Mouse (Mus musculus) lung, postnatal 0 days (tissue): ENCODE data around the gene Ostn. TPM values are rescaled to one million over a fixed set of nuclear protein-coding genes. Genes with fewer than 3 reads are reported as not detected.
"Not testable (repeated sequence)": the region's sequence is repeated elsewhere in the genome, so short reads cannot be mapped to it uniquely, and the experiment has no call there.

Experiments used
- ATAC-seq: fragments of 200-750 bp; cut with Nextera tagmentation; 2 replicates; pipeline ENCODE4 v1.8.0; 2017; ENCODE audit warnings: moderate library complexity
- DNase-seq: peaks from one replicate; pipeline ENCODE4 v3.0.0-alpha.2; 2016; ENCODE audit warnings: low spot score
- H3K27ac ChIP-seq: fragments of 300-500 bp; sonication (generic); 2 replicates; pipeline ENCODE4 v1.5.1; 2014; ENCODE audit warnings: antibody characterized with exemption, mild to moderate bottlenecking, low read length, mixed read lengths
- H3K27me3 ChIP-seq: fragments of 300-500 bp; sonication (generic); replicated peaks from 2 replicates; pipeline ENCODE4 v1.6.1; 2014; ENCODE audit warnings: low read length, mixed read lengths; ENCODE audit not compliant: insufficient read depth
- H3K36me3 ChIP-seq: fragments of 300-500 bp; sonication (generic); 2 replicates; pipeline ENCODE4 v1.6.1; 2014; ENCODE audit warnings: low read length, mixed read lengths; ENCODE audit not compliant: insufficient read depth
- H3K4me1 ChIP-seq: fragments of 300-500 bp; sonication (generic); 2 replicates; pipeline ENCODE4 v1.6.1; 2014; ENCODE audit warnings: antibody characterized with exemption, low read depth, low read length, mixed read lengths; ENCODE audit not compliant: insufficient read depth
- H3K4me2 ChIP-seq: fragments of 300-500 bp; sonication (generic); replicated peaks from 2 replicates; pipeline ENCODE4 v1.6.1; 2014; ENCODE audit warnings: low read depth, mild to moderate bottlenecking, low read length, moderate library complexity, mixed read lengths
- H3K4me3 ChIP-seq: fragments of 300-500 bp; sonication (generic); 2 replicates; pipeline ENCODE4 v1.5.1; 2014; ENCODE audit warnings: low read depth, low read length
- H3K9ac ChIP-seq: fragments of 300-500 bp; sonication (generic); replicated peaks from 2 replicates; pipeline ENCODE4 v1.6.1; 2014; ENCODE audit warnings: low read depth, mild to moderate bottlenecking
- H3K9me3 ChIP-seq: fragments of 300-500 bp; sonication (generic); 2 replicates; pipeline ENCODE4 v1.6.1; 2016; ENCODE audit warnings: low read length, mixed read lengths
- CTCF ChIP-seq: IDR thresholded peaks from 2 replicates; pipeline ENCODE4 v1.5.1; 2016; ENCODE audit warnings: antibody characterized with exemption, mild to moderate bottlenecking
- EP300 ChIP-seq: IDR thresholded peaks from 2 replicates; pipeline ENCODE4 v1.6.1; 2016; ENCODE audit warnings: antibody characterized with exemption, mild to moderate bottlenecking, control low read depth
- WGBS: fragments of 180-500 bp; shearing (Covaris S2); extraction: QIAGEN DNeasy Blood & Tissue Kit; methylation state at CpG from one replicate; pipeline ENCODE4 v1.1.7; 2014; 5-methylcytosine and 5-hydroxymethylcytosine counted together
- polyA plus RNA-seq: library from polyadenylated mRNA; unstranded; fragments of >200 nt; fragmentation: Nextera tagmentation; extraction: Ambion mirVana; gene quantifications from 2 replicates; pipeline ENCODE4 v1.2.1, GENCODE M21; 2015

The Ostn gene
- not detected in 2 replicates for polyA plus RNA-seq

GRCm38 (mm10) chr16:27307189-27307588 lies at the start of gene Ostn:
Gene Ostn (plus strand): TSS chr16:27307489.
- not testable (repeated sequence) for H3K9ac ChIP-seq, H3K4me1 ChIP-seq, H3K9me3 ChIP-seq, H3K27ac ChIP-seq, H3K4me3 ChIP-seq, DNase-seq, ATAC-seq, H3K27me3 ChIP-seq, H3K4me2 ChIP-seq, H3K36me3 ChIP-seq
- 53% methylated on average over 4 of the region's 4 CpGs for WGBS

DNA sequence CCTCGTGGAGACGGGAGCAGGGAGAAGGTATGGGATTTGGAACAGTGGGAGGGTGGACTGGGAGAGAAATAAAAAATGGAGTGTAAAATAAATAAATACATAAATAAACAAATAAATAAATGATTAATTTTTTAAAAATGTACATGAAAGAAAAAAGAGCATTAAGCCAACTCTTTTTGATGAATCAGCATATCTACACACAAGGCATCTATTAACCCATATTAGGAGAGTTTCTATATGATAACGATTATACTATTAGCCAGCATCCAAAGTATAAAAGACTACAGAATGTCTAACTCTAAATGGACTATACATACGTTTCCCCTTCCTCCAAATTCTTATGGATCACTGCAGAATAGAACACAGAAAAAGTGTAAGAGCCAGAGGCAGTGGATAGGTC lies 38.5 kb upstream of the Ostn start:
- no peaks in the 10 kb centered on the region for H3K4me1 ChIP-seq
- H3K4me3 ChIP-seq = no peak overlapping the region
- H3K4me2 ChIP-seq = no peak overlapping the region
- H3K36me3 ChIP-seq = no peaks in the 10 kb centered on the region
- H3K27me3 ChIP-seq = no peaks in the 10 kb centered on the region
- no peaks in the 10 kb centered on the region for H3K9me3 ChIP-seq
- DNase-seq (no peak), ATAC-seq (no peak)
- TF ChIP-seq CTCF (no peak), EP300 (no peak)
- no peak overlapping the region for H3K27ac ChIP-seq
- WGBS = 73% methylated on average over 4 of the region's 4 CpGs
- H3K9ac ChIP-seq = no peak overlapping the region

DNA sequence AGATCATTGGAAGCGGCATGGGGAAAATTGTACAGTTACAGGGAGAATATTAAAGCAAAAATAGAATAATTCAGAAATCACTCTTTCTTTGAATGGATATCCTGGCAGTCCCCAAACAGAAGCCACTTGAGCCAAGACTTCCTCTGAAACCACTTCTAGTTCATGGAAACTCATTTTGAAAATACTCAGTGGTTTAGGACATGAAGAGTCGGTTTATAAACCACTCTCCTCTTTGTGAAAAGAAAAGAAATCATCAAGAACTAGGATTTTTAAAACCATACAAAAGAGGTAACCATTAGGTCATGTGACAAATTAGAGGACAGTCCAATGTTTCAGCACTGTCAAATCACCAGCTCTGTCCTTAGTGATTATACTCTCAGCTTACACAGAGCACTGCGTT lies 19.9 kb upstream of the Ostn start:
- WGBS = 82% methylated on average over 3 of the region's 3 CpGs

GRCm38 (mm10) chr16:27296508-27296907 lies 10.8 kb upstream of the Ostn start:
- ATAC-seq (no peak), DNase-seq (no peak)
- no peak overlapping the region for H3K4me2 ChIP-seq
- no peaks in the 10 kb centered on the region for H3K36me3 ChIP-seq
- TF ChIP-seq EP300 (no peak), CTCF (no peak)
- H3K27me3 ChIP-seq = no peaks in the 10 kb centered on the region
- H3K9ac ChIP-seq = no peak overlapping the region
- no peaks in the 10 kb centered on the region for H3K4me1 ChIP-seq
- 92% methylated on average over 3 of the region's 3 CpGs for WGBS
- H3K27ac ChIP-seq = no peak overlapping the region
- no peak overlapping the region for H3K4me3 ChIP-seq
- H3K9me3 ChIP-seq = no peaks in the 10 kb centered on the region

More for the DNA sequence above, 19.9 kb upstream of the Ostn start:
- DNase-seq (no peak), ATAC-seq (no peak)
- H3K4me2 ChIP-seq = no peak overlapping the region
- no peak overlapping the region for H3K9ac ChIP-seq
- H3K27ac ChIP-seq = no peak overlapping the region
- H3K4me1 ChIP-seq = no peaks in the 10 kb centered on the region
- H3K27me3 ChIP-seq = no peaks in the 10 kb centered on the region
- H3K9me3 ChIP-seq = no peaks in the 10 kb centered on the region
- H3K36me3 ChIP-seq = no peaks in the 10 kb centered on the region
- TF ChIP-seq CTCF (no peak), EP300 (no peak)
- H3K4me3 ChIP-seq = no peak overlapping the region

- H3K4me2 ChIP-seq = no peak overlapping the region
- no peak overlapping the region for H3K9ac ChIP-seq
- H3K36me3 ChIP-seq = no peaks in the 10 kb centered on the region
- H3K4me1 ChIP-seq = no peaks in the 10 kb centered on the region
- ATAC-seq (no peak), DNase-seq (no peak)
- no peak overlapping the region for H3K4me3 ChIP-seq
- H3K9me3 ChIP-seq = no peaks in the 10 kb centered on the region
- H3K27me3 ChIP-seq = no peaks in the 10 kb centered on the region
- no peak for TF ChIP-seq CTCF
- no peak for TF ChIP-seq EP300
- 60% methylated on average over 2 of the region's 2 CpGs for WGBS
- H3K27ac ChIP-seq = no peak overlapping the region
These were observed 10.4 kb upstream of the Ostn start for GRCm38 (mm10) chr16:27296929-27297328.

DNA sequence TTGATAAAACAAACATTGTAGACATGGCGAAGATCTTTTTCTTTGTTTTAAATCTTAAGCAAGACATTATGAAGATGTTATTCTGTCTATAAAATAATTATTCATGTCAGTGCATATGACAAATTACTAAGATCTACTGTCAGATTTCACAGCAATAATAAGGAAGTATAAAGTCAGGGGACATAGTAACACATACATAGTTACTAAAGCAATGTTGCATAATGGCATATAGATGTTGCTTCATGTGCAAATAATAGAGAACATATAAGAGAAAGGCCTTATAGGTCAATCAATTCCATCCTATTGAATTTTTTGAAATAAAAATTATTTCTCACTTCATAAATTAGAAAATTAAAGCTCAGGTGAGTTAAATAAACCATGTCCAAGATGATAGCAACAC lies 11.8 kb downstream of the Ostn start:
- Histone ChIP-seq H3K27me3 (no peaks in the 10 kb centered on the region), H3K27ac (no peak overlapping the region), H3K4me2 (no peak overlapping the region), H3K9me3 (no peaks in the 10 kb centered on the region), H3K36me3 (no peaks in the 10 kb centered on the region), H3K4me1 (no peaks in the 10 kb centered on the region), H3K4me3 (no peak overlapping the region), H3K9ac (no peak overlapping the region)
- no peak for TF ChIP-seq CTCF
- no peak for TF ChIP-seq EP300
- ATAC-seq (no peak), DNase-seq (no peak)
- WGBS = 81% methylated on average over 1 of the region's 1 CpGs

DNA sequence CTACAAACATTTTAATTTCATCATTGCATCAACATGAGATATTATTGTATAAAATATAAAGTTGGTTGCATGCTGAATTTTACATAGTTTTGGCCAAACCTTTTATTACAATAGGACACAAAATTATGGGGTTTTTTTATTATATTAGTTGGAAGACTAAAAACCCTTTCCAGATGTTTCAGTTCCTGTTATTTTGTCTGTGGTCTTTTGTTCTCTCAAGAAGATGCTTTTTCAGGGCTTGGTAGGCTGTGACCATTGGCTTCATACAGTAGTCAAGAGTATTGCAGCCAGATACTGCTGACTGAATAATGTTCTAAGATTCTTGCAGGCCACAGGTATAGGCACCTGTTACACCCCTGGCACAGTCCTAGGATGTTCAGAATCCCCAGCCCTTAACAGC lies 14.8 kb downstream of the Ostn start:
- no peaks in the 10 kb centered on the region for H3K9me3 ChIP-seq
- ATAC-seq = no peak
- H3K9ac ChIP-seq = no peak overlapping the region

More for the DNA sequence above, 14.8 kb downstream of the Ostn start:
- Histone ChIP-seq H3K27me3 (no peaks in the 10 kb centered on the region), H3K4me1 (no peaks in the 10 kb centered on the region), H3K36me3 (no peaks in the 10 kb centered on the region), H3K4me3 (no peak overlapping the region), H3K4me2 (no peak overlapping the region), H3K27ac (no peak overlapping the region)
- DNase-seq = no peak
- TF ChIP-seq CTCF = no peak
- no peak for TF ChIP-seq EP300
